Comparison of ENCODE assay signal across 21 mouse cellular contexts in the genomic region with DNA sequence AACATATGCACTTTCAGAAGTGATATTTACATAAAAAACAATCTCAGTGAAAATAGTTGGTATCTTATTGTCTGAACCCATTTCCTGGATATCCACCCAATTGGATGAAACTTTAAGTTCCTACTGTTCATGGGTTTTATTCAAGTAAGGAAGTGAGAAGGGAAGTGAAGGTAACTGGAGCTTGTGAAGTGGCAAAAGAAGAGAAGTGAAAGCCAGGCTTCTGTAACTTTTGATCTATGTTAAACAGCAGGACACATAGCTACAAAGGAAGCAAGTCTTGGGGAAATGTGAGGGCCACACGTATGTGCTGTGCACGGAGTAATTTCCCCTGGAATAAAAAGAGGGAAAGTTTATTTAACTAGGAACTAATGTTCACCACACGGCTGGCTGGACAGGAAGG.
"Had no signal": no experiment of that assay in that cellular context is flagged by ENCODE, and none has a peak within 500 bp of the region (broad histone marks: within the 10 kb centered on the region; RNA-seq: fewer than 3 reads in every experiment).

No protein-coding gene starts in this region.

- H3K36me3 ChIP-seq: liver, embryonic 13.5 days; liver, embryonic 15.5 days; lung, embryonic 15.5 days; midbrain, embryonic 13.5 days; midbrain, embryonic 15.5 days; neural tube, embryonic 12.5 days; stomach, embryonic 15.5 days had no signal

- H3K27me3 ChIP-seq: liver, embryonic 13.5 days; liver, embryonic 15.5 days; lung, embryonic 15.5 days; megakaryocyte, embryonic 14.5 days; midbrain, embryonic 13.5 days; midbrain, embryonic 15.5 days; neural tube, embryonic 12.5 days; stomach, embryonic 15.5 days had no signal

- ATAC-seq: liver, postnatal 0 days; lung, postnatal 0 days; midbrain, embryonic 13.5 days; midbrain, embryonic 15.5 days had no signal

- DNase-seq: liver, embryonic 13.5 days; liver, postnatal 0 days; lung, adult 2 months; lung, postnatal 14 days; lung, postnatal 36 days; retina, postnatal 1 day; right cerebral cortex, adult 18-20 months; right cerebral cortex, postnatal 25 days; right cerebral cortex, postnatal 4 days; spleen, adult 18-20 months; thymus, adult 2 months; thymus, postnatal 25 days; thymus, postnatal 4 days had no signal
